10 mouse cellular contexts compared by ENCODE assay signal in genomic region chr17:50025173-50025626, GRCm38 (mm10).
A peak's percentile ranks its signal among the peaks of the same experiment; 100 is the strongest.
DNase-seq lines count a peak whose midpoint lies in the region; ATAC-seq and TF ChIP-seq lines count a peak whose summit lies in the region.
"Had no signal": no experiment of that assay in that cellular context is flagged by ENCODE, and none has a peak within 500 bp of the region (broad histone marks: within the 10 kb centered on the region; RNA-seq: fewer than 3 reads in every experiment).

No protein-coding gene starts in this region.

- H3K9me3 ChIP-seq in erythroblast, embryonic 14.5 days (ENCODE audit: control insufficient read depth, low read length), result no peaks in the 10 kb centered on the region; the same call in 1 of the 2 replicates
- H3K9me3 ChIP-seq in lung, postnatal 0 days (ENCODE audit: low read length), result no peaks in the 10 kb centered on the region
- H3K9me3 ChIP-seq: stomach, embryonic 15.5 days had no signal

- 39% methylated on average over 4 of the region's 4 CpGs for WGBS in lung, postnatal 0 days

- TF ChIP-seq EP300 in lung, postnatal 0 days (IDR thresholded peaks at IDR 0.05), result peak; percentile 50

- peak overlapping the region; percentile 15 for H3K4me3 ChIP-seq in erythroblast, embryonic 14.5 days (replicated peaks)
- no peak overlapping the region for H3K4me3 ChIP-seq in lung, postnatal 0 days (ENCODE audit: low read depth, low read length)
- H3K4me3 ChIP-seq: stomach, embryonic 15.5 days had no signal

- H3K4me1 ChIP-seq in erythroblast, embryonic 14.5 days (ENCODE audit: control insufficient read depth), result peaks cover 87% of the 10 kb centered on the region
- no peaks in the 10 kb centered on the region for H3K4me1 ChIP-seq in lung, postnatal 0 days (ENCODE audit: insufficient read depth, low read depth, low read length)
- H3K4me1 ChIP-seq: stomach, embryonic 15.5 days had no signal

- H3K27me3 ChIP-seq in erythroblast, embryonic 14.5 days (ENCODE audit: control insufficient read depth), result no peaks in the 10 kb centered on the region
- H3K27me3 ChIP-seq in lung, postnatal 0 days (replicated peaks; ENCODE audit: insufficient read depth, low read length), result no peaks in the 10 kb centered on the region
- H3K27me3 ChIP-seq: stomach, embryonic 15.5 days had no signal

- ATAC-seq in erythroblast, adult 5-6 weeks (replicated peaks; ENCODE audit: low FRiP score, poor library complexity, severe bottlenecking), result no peak
- peak; percentile 63 for ATAC-seq in lung, postnatal 0 days
- ATAC-seq: forebrain, embryonic 14.5 days had no signal

- H3K36me3 ChIP-seq in erythroblast, embryonic 14.5 days (ENCODE audit: control insufficient read depth), result no peaks in the 10 kb centered on the region; the same call in 1 of the 2 replicates
- no peaks in the 10 kb centered on the region for H3K36me3 ChIP-seq in lung, postnatal 0 days (ENCODE audit: insufficient read depth, low read length)
- H3K36me3 ChIP-seq: stomach, embryonic 15.5 days had no signal

- H3K4me2 ChIP-seq in lung, postnatal 0 days (replicated peaks; ENCODE audit: low read depth, low read length), result no peak overlapping the region
- H3K4me2 ChIP-seq: stomach, embryonic 15.5 days had no signal

- H3K9ac ChIP-seq in lung, postnatal 0 days (replicated peaks; ENCODE audit: low read depth), result no peak overlapping the region
- H3K9ac ChIP-seq: stomach, embryonic 15.5 days had no signal

- DNase-seq in 416B (ENCODE audit: low read depth), result peak; percentile 1
- DNase-seq in c-Kit-positive CD71-positive TER-119-negative erythroid progenitor cells, embryonic 14.5 days (ENCODE audit: low read depth), result peak; percentile 77
- peak; percentile 56 for DNase-seq in lung, postnatal 0 days (ENCODE audit: low spot score)
- no peak for DNase-seq in left cerebral cortex, adult 8-10 months (ENCODE audit: low spot score in 2 of 2)
- DNase-seq in right cerebral cortex, postnatal 4 days, result no peak
- no peak for DNase-seq in cerebellum, adult 9-11 months

- TF ChIP-seq CTCF in lung, postnatal 0 days (IDR thresholded peaks at IDR 0.05), result no peak

- H3K27ac ChIP-seq in lung, postnatal 0 days (ENCODE audit: low read length), result no peak overlapping the region; the same call in 1 of the 2 replicates
- H3K27ac ChIP-seq: stomach, embryonic 15.5 days had no signal

Comparison
In these comparisons a context has a peak if more than half of its experiments do, and no peak if none do; other contexts are left out.
1. DNase-seq: peak in 416B (single experiment), c-Kit-positive CD71-positive TER-119-negative erythroid progenitor cells, embryonic 14.5 days (single experiment) and lung, postnatal 0 days (single experiment); none in left cerebral cortex, adult 8-10 months (0 of 2), right cerebral cortex, postnatal 4 days (single experiment) and cerebellum, adult 9-11 months (single experiment).